Mouse (Mus musculus) MEL (cell line): ENCODE data around the gene Ccdc182.

Experiments
- CHD2 ChIP-seq: IDR thresholded peaks from 2 replicates; pipeline ENCODE4 v1.6.1; 2011; ENCODE audit warnings: low read length, improper control_type of control experiment
- CTCF ChIP-seq, 3 experiments: IDR thresholded peaks in 2 of 3; conservative IDR thresholded peaks in 1 of 3; 2 replicates each; pipeline ENCODE4 v1.5.1; 2011 to 2012; ENCODE audit warnings: low read length in 3 of 3, low read depth in 2 of 3, mild to moderate bottlenecking in 2 of 3, improper control_type of control experiment in 1 of 3, inconsistent platforms in 1 of 3, mixed read lengths in 1 of 3, moderate library complexity in 1 of 3; ENCODE audit not compliant: control insufficient read depth in 1 of 3, insufficient read depth in 1 of 3, poor library complexity in 1 of 3, severe bottlenecking in 1 of 3
- ELF1 ChIP-seq: IDR thresholded peaks from 2 replicates; pipeline ENCODE4 v1.6.1; 2014; ENCODE audit warnings: low read depth, mild to moderate bottlenecking, inconsistent platforms, low read length, improper control_type of control experiment, moderate library complexity
- EP300 ChIP-seq, 2 experiments: IDR thresholded peaks; 2 replicates each; pipeline ENCODE4 v1.6.1; 2011; ENCODE audit warnings: improper control_type of control experiment in 2 of 2, low read length in 2 of 2, low read depth in 1 of 2, mild to moderate bottlenecking in 1 of 2
- GATA1 ChIP-seq: IDR thresholded peaks from 2 replicates; pipeline ENCODE4 v1.6.1; 2011; ENCODE audit warnings: low read depth, low read length, improper control_type of control experiment
- JUND ChIP-seq: IDR thresholded peaks from 2 replicates; pipeline ENCODE4 v1.6.1; 2011; ENCODE audit warnings: low read depth, mild to moderate bottlenecking, improper control_type of control experiment, low read length
- KAT2A ChIP-seq: conservative IDR thresholded peaks from 2 replicates; pipeline ENCODE4 v1.6.1; 2012; ENCODE audit warnings: low read depth, low read length, improper control_type of control experiment, inconsistent platforms
- MEF2A ChIP-seq: IDR thresholded peaks from 2 replicates; pipeline ENCODE4 v1.6.1; 2014; ENCODE audit warnings: low read depth, mild to moderate bottlenecking, inconsistent platforms, low read length, improper control_type of control experiment; ENCODE audit not compliant: poor library complexity, insufficient replicate concordance, severe bottlenecking; ENCODE audit errors: extremely low read depth
- POLR2A ChIP-seq, 2 experiments: IDR thresholded peaks; 2 replicates each; pipeline ENCODE4 v1.6.1; 2011 to 2012; ENCODE audit warnings: low read length in 2 of 2, mild to moderate bottlenecking in 2 of 2, control low read depth in 1 of 2, improper control_type of control experiment in 1 of 2, low read depth in 1 of 2, moderate library complexity in 1 of 2; ENCODE audit not compliant: control insufficient read depth in 1 of 2, insufficient read depth in 1 of 2, poor library complexity in 1 of 2
- TAL1 ChIP-seq: IDR thresholded peaks from 2 replicates; pipeline ENCODE4 v1.6.1; 2012; ENCODE audit warnings: mild to moderate bottlenecking, inconsistent platforms, low read length, moderate library complexity, mixed read lengths
- TCF12 ChIP-seq: IDR thresholded peaks from 2 replicates; pipeline ENCODE4 v1.6.1; 2014; ENCODE audit warnings: low read depth, mild to moderate bottlenecking, inconsistent platforms, low read length, improper control_type of control experiment, moderate library complexity
- USF1 ChIP-seq: IDR thresholded peaks from 2 replicates; pipeline ENCODE4 v1.6.1; 2014; ENCODE audit warnings: low read depth, mild to moderate bottlenecking, inconsistent platforms, low read length, improper control_type of control experiment, moderate library complexity
- ZMIZ1 ChIP-seq: IDR thresholded peaks from 2 replicates; pipeline ENCODE4 v1.6.1; 2012; ENCODE audit warnings: low read depth, mild to moderate bottlenecking, inconsistent platforms, low read length, improper control_type of control experiment, moderate library complexity

GRCm38 (mm10) chr11:88307616-88308543 lies 14.0 kb downstream of the Ccdc182 start:
- TF ChIP-seq ZMIZ1: 0 out of 2 replicates have a peak, but pooled peaks have one; percentile 52
- no peak for TF ChIP-seq TAL1
- TF ChIP-seq CTCF (IDR thresholded peaks at IDR 0.05 in 2 of 3, conservative IDR thresholded peaks at IDR 0.05 in 1 of 3; ENCODE audit: control insufficient read depth in 1 of 3, insufficient read depth in 1 of 3, low read depth in 2 of 3, low read length in 3 of 3, poor library complexity in 1 of 3, severe bottlenecking in 1 of 3): peak; percentile 55 to 86 (median 76)
- no peak for TF ChIP-seq CHD2
- TF ChIP-seq USF1: no peak
- no peak for TF ChIP-seq KAT2A
- TF ChIP-seq EP300 (IDR thresholded peaks at IDR 0.05; ENCODE audit: low read depth in 1 of 2, low read length in 2 of 2): no peak
- no peak for TF ChIP-seq JUND
- peak; percentile 47 to 83; a peak in 3 of 4 replicates for TF ChIP-seq POLR2A (IDR thresholded peaks at IDR 0.05; ENCODE audit: control insufficient read depth in 1 of 2, insufficient read depth in 1 of 2, low read depth in 1 of 2, low read length in 2 of 2, poor library complexity in 1 of 2)
- TF ChIP-seq ELF1: peak; percentile 95
- TF ChIP-seq MEF2A: no peak
- TF ChIP-seq GATA1: no peak
- TF ChIP-seq TCF12: no peak
